Mouse (Mus musculus) liver, embryonic 13.5 days (tissue): ENCODE measurements around the gene Ms4a1. TPM values are rescaled to one million over a fixed set of nuclear protein-coding genes. Genes with fewer than 3 reads are reported as not detected.
"Not testable (repeated sequence)": the region's sequence is repeated elsewhere in the genome, so short reads cannot be mapped to it uniquely, and the experiment has no call there.

ENCODE experiments used
- ATAC-seq: fragments of 200-750 bp; cut with Nextera tagmentation; 2 replicates; pipeline ENCODE4 v1.8.0; 2017; ENCODE audit warnings: low read depth, mild to moderate bottlenecking, moderate number of reproducible peaks, moderate library complexity
- DNase-seq: peaks from one replicate; pipeline ENCODE4 v3.0.0; 2022
- H3K27ac ChIP-seq: fragments of 300-500 bp; sonication (generic); 2 replicates; pipeline ENCODE4 v1.5.1; 2015; ENCODE audit warnings: moderate library complexity, mild to moderate bottlenecking, inconsistent platforms
- H3K27me3 ChIP-seq: fragments of 300-500 bp; sonication (generic); 2 replicates; pipeline ENCODE4 v1.6.1; 2015; ENCODE audit warnings: mild to moderate bottlenecking, inconsistent platforms
- H3K36me3 ChIP-seq: fragments of 300-500 bp; sonication (generic); 2 replicates; pipeline ENCODE4 v1.6.1; 2015; ENCODE audit warnings: mild to moderate bottlenecking, inconsistent platforms
- H3K4me1 ChIP-seq: fragments of 300-500 bp; sonication (generic); replicated peaks from 2 replicates; pipeline ENCODE4 v1.6.1; 2015; ENCODE audit warnings: inconsistent platforms
- H3K4me2 ChIP-seq: fragments of 300-500 bp; sonication (generic); 2 replicates; pipeline ENCODE4 v1.6.1; 2015; ENCODE audit warnings: inconsistent platforms, mild to moderate bottlenecking, moderate library complexity
- H3K4me3 ChIP-seq: fragments of 300-500 bp; sonication (generic); replicated peaks from 2 replicates; pipeline ENCODE4 v1.5.1; 2015; ENCODE audit warnings: mild to moderate bottlenecking, inconsistent platforms
- H3K9ac ChIP-seq: fragments of 300-500 bp; sonication (generic); 2 replicates; pipeline ENCODE4 v1.6.1; 2015; ENCODE audit warnings: mild to moderate bottlenecking, inconsistent platforms
- H3K9me3 ChIP-seq: fragments of 300-500 bp; sonication (generic); replicated peaks from 2 replicates; pipeline ENCODE4 v1.6.1; 2016; ENCODE audit warnings: inconsistent platforms
- WGBS: fragments of 180-500 bp; shearing (Covaris S2); methylation state at CpG from one replicate; pipeline ENCODE4 v1.1.7; 2015; ENCODE audit not compliant: insufficient replicate concordance; 5-methylcytosine and 5-hydroxymethylcytosine counted together
- polyA plus RNA-seq: library from polyadenylated mRNA; unstranded; fragments of >200 nt; fragmentation: Nextera tagmentation; extraction: Ambion mirVana; gene quantifications from 2 replicates; pipeline ENCODE4 v1.2.1, GENCODE M21; 2015

The Ms4a1 gene
- polyA plus RNA-seq = not detected in 2 replicates

GRCm38 (mm10) chr19:11266052-11266845 lies at the start of gene Ms4a1:
Gene Ms4a1 (minus strand): TSS chr19:11266241.
- Histone ChIP-seq H3K9ac (no peak within 1 kb of the TSS), H3K36me3 (no peaks in the 10 kb centered on the region), H3K4me3 (no peak within 1 kb of the TSS), H3K9me3 (no peaks in the 10 kb centered on the region), H3K27ac (no peak within 1 kb of the TSS), H3K27me3 (no peaks in the 10 kb centered on the region), H3K4me1 (no peaks in the 10 kb centered on the region), H3K4me2 (no peak within 1 kb of the TSS)
- no peak for DNase-seq
- ATAC-seq = no peak
- 57% methylated on average over 8 of the region's 8 CpGs for WGBS

GRCm38 (mm10) chr19:11314354-11314753 lies 48.3 kb upstream of the Ms4a1 start, which contains the start of gene Ms4a14:
Gene Ms4a14 (minus strand): TSS chr19:11314454.
- Histone ChIP-seq H3K9ac (no peak within 1 kb of the TSS), H3K27ac (no peak within 1 kb of the TSS), H3K36me3 (no peaks in the 10 kb centered on the region), H3K27me3 (no peaks in the 10 kb centered on the region), H3K4me2 (no peak within 1 kb of the TSS), H3K9me3 (no peaks in the 10 kb centered on the region), H3K4me1 (no peaks in the 10 kb centered on the region), H3K4me3 (no peak within 1 kb of the TSS)
- no peak for DNase-seq
- 51% methylated on average over 1 of the region's 1 CpGs for WGBS
- no peak for ATAC-seq

- DNase-seq = no peak
Observed at GRCm38 (mm10) chr19:11308888-11309287, 42.8 kb upstream of the Ms4a1 start.

GRCm38 (mm10) chr19:11299529-11299928 lies 33.5 kb upstream of the Ms4a1 start:
- H3K36me3 ChIP-seq, H3K4me1 ChIP-seq, H3K27me3 ChIP-seq, H3K27ac ChIP-seq, H3K4me3 ChIP-seq, H3K4me2 ChIP-seq, DNase-seq, ATAC-seq, H3K9me3 ChIP-seq, H3K9ac ChIP-seq: not testable (repeated sequence)
- WGBS = 43% methylated on average over 4 of the region's 4 CpGs

More at GRCm38 (mm10) chr19:11308888-11309287, 42.8 kb upstream of the Ms4a1 start:
- Histone ChIP-seq H3K27me3 (no peaks in the 10 kb centered on the region), H3K27ac (no peak overlapping the region), H3K36me3 (no peaks in the 10 kb centered on the region), H3K4me1 (no peaks in the 10 kb centered on the region), H3K9ac (no peak overlapping the region), H3K9me3 (no peaks in the 10 kb centered on the region), H3K4me2 (no peak overlapping the region), H3K4me3 (no peak overlapping the region)
- no peak for ATAC-seq

- WGBS = 49% methylated on average over 2 of the region's 2 CpGs
- Histone ChIP-seq H3K4me2 (no peak overlapping the region), H3K27ac (no peak overlapping the region), H3K36me3 (no peaks in the 10 kb centered on the region), H3K9me3 (no peaks in the 10 kb centered on the region), H3K27me3 (no peaks in the 10 kb centered on the region), H3K4me1 (no peaks in the 10 kb centered on the region), H3K4me3 (no peak overlapping the region), H3K9ac (no peak overlapping the region)
- no peak for ATAC-seq
- DNase-seq = no peak
Observed at GRCm38 (mm10) chr19:11298939-11299338, 32.9 kb upstream of the Ms4a1 start.

- H3K4me1 ChIP-seq, H3K27me3 ChIP-seq, H3K27ac ChIP-seq, H3K9ac ChIP-seq, H3K4me3 ChIP-seq, ATAC-seq, H3K9me3 ChIP-seq, DNase-seq, H3K36me3 ChIP-seq: not testable (repeated sequence)
- H3K4me2 ChIP-seq = peak overlapping the region; percentile 61
- WGBS = 13% methylated on average over 3 of the region's 3 CpGs
Observed at GRCm38 (mm10) chr19:11293616-11294015, 27.6 kb upstream of the Ms4a1 start.

GRCm38 (mm10) chr19:11292990-11293389 lies 26.9 kb upstream of the Ms4a1 start:
- 2% methylated on average over 12 of the region's 12 CpGs for WGBS
- Histone ChIP-seq H3K27ac (no peak overlapping the region), H3K36me3 (no peaks in the 10 kb centered on the region), H3K9ac (no peak overlapping the region), H3K9me3 (no peaks in the 10 kb centered on the region), H3K4me2 (peak overlapping the region; percentile 61), H3K4me1 (no peaks in the 10 kb centered on the region), H3K4me3 (peak overlapping the region; percentile 44), H3K27me3 (no peaks in the 10 kb centered on the region)
- no peak for ATAC-seq
- DNase-seq = peak; percentile 0

GRCm38 (mm10) chr19:11283773-11284172 lies 17.7 kb upstream of the Ms4a1 start, which contains the start of gene Ms4a5:
Gene Ms4a5 (minus strand): TSS chr19:11283873.
- H3K4me3 ChIP-seq = no peak within 1 kb of the TSS
- no peaks in the 10 kb centered on the region for H3K36me3 ChIP-seq
- 66% methylated on average over 2 of the region's 2 CpGs for WGBS
- no peaks in the 10 kb centered on the region for H3K27me3 ChIP-seq
- H3K4me2 ChIP-seq = no peak within 1 kb of the TSS
- no peak for ATAC-seq
- DNase-seq = no peak
- H3K4me1 ChIP-seq = no peaks in the 10 kb centered on the region
- no peaks in the 10 kb centered on the region for H3K9me3 ChIP-seq
- H3K9ac ChIP-seq = no peak within 1 kb of the TSS
- no peak within 1 kb of the TSS for H3K27ac ChIP-seq

GRCm38 (mm10) chr19:11280223-11280622 lies 14.2 kb upstream of the Ms4a1 start:
- no peak overlapping the region for H3K27ac ChIP-seq
- 60% methylated on average over 3 of the region's 3 CpGs for WGBS
- no peak for ATAC-seq
- no peaks in the 10 kb centered on the region for H3K9me3 ChIP-seq
- no peaks in the 10 kb centered on the region for H3K4me1 ChIP-seq
- no peak overlapping the region for H3K4me3 ChIP-seq
- H3K36me3 ChIP-seq = no peaks in the 10 kb centered on the region
- DNase-seq = no peak
- no peaks in the 10 kb centered on the region for H3K27me3 ChIP-seq
- no peak overlapping the region for H3K4me2 ChIP-seq
- H3K9ac ChIP-seq = no peak overlapping the region

GRCm38 (mm10) chr19:11276431-11276830 lies 10.4 kb upstream of the Ms4a1 start:
- Histone ChIP-seq H3K36me3 (no peaks in the 10 kb centered on the region), H3K27me3 (no peaks in the 10 kb centered on the region), H3K9ac (no peak overlapping the region), H3K27ac (no peak overlapping the region), H3K4me3 (no peak overlapping the region), H3K4me1 (no peaks in the 10 kb centered on the region), H3K9me3 (no peaks in the 10 kb centered on the region), H3K4me2 (no peak overlapping the region)
- ATAC-seq = no peak
- WGBS = 57% methylated on average over 5 of the region's 5 CpGs
- no peak for DNase-seq

GRCm38 (mm10) chr19:11266956-11267355 lies 915 bp upstream of the Ms4a1 start:
- DNase-seq = no peak
- Histone ChIP-seq H3K9me3 (no peaks in the 10 kb centered on the region), H3K36me3 (no peaks in the 10 kb centered on the region), H3K27ac (no peak overlapping the region), H3K4me3 (no peak overlapping the region), H3K4me2 (no peak overlapping the region), H3K27me3 (no peaks in the 10 kb centered on the region), H3K9ac (no peak overlapping the region), H3K4me1 (no peaks in the 10 kb centered on the region)
- 63% methylated on average over 4 of the region's 4 CpGs for WGBS
- ATAC-seq = no peak

GRCm38 (mm10) chr19:11264602-11265185 lies 1.3 kb downstream of the Ms4a1 start:
- Histone ChIP-seq H3K4me2 (no peak overlapping the region), H3K36me3 (no peaks in the 10 kb centered on the region), H3K4me3 (no peak overlapping the region), H3K9me3 (no peaks in the 10 kb centered on the region), H3K9ac (no peak overlapping the region), H3K4me1 (no peaks in the 10 kb centered on the region), H3K27me3 (no peaks in the 10 kb centered on the region), H3K27ac (no peak overlapping the region)
- WGBS = 66% methylated on average over 9 of the region's 9 CpGs
- DNase-seq = no peak
- no peak for ATAC-seq
